Mouse (Mus musculus): Measurements from ENCODE around the gene Irgm1.

GRCm38 (mm10) chr11:48871201-48871772, at the start of gene Irgm1:
- no peak for TF ChIP-seq CTCF (IDR thresholded peaks at IDR 0.05; ENCODE audit: control insufficient read depth, insufficient read depth, insufficient read length)
- TF ChIP-seq USF1 (IDR thresholded peaks at IDR 0.05; ENCODE audit: low read depth), result no peak
- no peak for TF ChIP-seq MYOG (IDR thresholded peaks at IDR 0.05; ENCODE audit: control insufficient read depth, extremely low read depth, insufficient read length)
- no peak for TF ChIP-seq MAX (IDR thresholded peaks at IDR 0.05)
- TF ChIP-seq MYOD1 (IDR thresholded peaks at IDR 0.05; ENCODE audit: control insufficient read depth, insufficient read length, low read depth), result no peak
- no peak for TF ChIP-seq FOSL1 (IDR thresholded peaks at IDR 0.05; ENCODE audit: insufficient read depth, low read length, poor library complexity, severe bottlenecking)

All from C2C12 (cell line).